13 mouse cellular contexts compared by ENCODE assay signal in the genomic region with DNA sequence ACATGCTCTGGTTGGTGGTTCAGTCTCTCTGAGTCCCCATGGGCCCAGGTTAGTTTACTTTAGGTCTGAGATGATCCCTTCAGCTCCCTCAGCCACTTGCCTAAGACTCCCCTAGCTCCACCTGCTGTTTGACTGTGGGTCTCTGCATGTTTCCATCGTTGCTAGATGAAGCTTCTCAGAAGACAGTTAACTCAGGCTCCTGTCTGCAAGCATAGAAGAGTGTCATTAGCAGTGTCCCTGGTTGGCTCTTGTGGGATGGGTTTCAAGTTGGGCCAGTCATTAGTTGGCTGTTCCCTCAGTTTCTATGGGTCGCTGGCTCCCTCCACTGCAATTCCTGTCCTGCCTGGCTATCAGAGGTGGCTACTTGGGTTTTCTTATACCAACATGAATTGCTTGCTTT. TPM values are rescaled to one million over a fixed set of nuclear protein-coding genes. Genes with fewer than 3 reads are reported as not detected.
A peak's percentile ranks its signal among the peaks of the same experiment; 100 is the strongest.
DNase-seq lines count a peak whose midpoint lies in the region; ATAC-seq and TF ChIP-seq lines count a peak whose summit lies in the region.
"Had no signal": no experiment of that assay in that cellular context is flagged by ENCODE, and none has a peak within 500 bp of the region (broad histone marks: within the 10 kb centered on the region; RNA-seq: fewer than 3 reads in every experiment).

No protein-coding gene starts in this region.

- H3K9me3 ChIP-seq in heart, postnatal 0 days (replicated peaks; ENCODE audit: control insufficient read depth, low read length): no peaks in the 10 kb centered on the region
- no peaks in the 10 kb centered on the region for H3K9me3 ChIP-seq in heart, embryonic 10.5 days
- no peaks in the 10 kb centered on the region for H3K9me3 ChIP-seq in midbrain, postnatal 0 days (ENCODE audit: low read length)
- H3K9me3 ChIP-seq in midbrain, embryonic 15.5 days: no peaks in the 10 kb centered on the region
- no peaks in the 10 kb centered on the region for H3K9me3 ChIP-seq in stomach, postnatal 0 days (ENCODE audit: control insufficient read depth, low read length)
- H3K9me3 ChIP-seq: lung, embryonic 15.5 days; neural tube, embryonic 12.5 days had no signal

- intact Hi-C loops in left cerebral cortex, postnatal 25 days (cut with DNase I): no loop called here

- no peak for DNase-seq in heart, postnatal 0 days (ENCODE audit: low spot score)
- no peak for DNase-seq in heart, embryonic 10.5 days (ENCODE audit: low spot score)
- no peak for DNase-seq in midbrain, postnatal 0 days (ENCODE audit: low spot score)
- peak; percentile 49 for DNase-seq in ZHBTc4 (ENCODE audit: low read depth, low spot score)
- DNase-seq in stomach, postnatal 0 days (ENCODE audit: low spot score): no peak
- no peak for DNase-seq in heart, adult 9 months (ENCODE audit: low spot score in 2 of 2)
- no peak for DNase-seq in left cerebral cortex, postnatal 25 days (ENCODE audit: low spot score in 2 of 2)
- DNase-seq: adrenal gland, postnatal 14 days; kidney, adult 18-20 months; retina, postnatal 1 day had no signal

- peaks cover 14% of the 10 kb centered on the region for H3K36me3 ChIP-seq in heart, postnatal 0 days (replicated peaks; ENCODE audit: control insufficient read depth, insufficient read depth, low read length)
- peaks cover 42% of the 10 kb centered on the region for H3K36me3 ChIP-seq in heart, embryonic 10.5 days
- peaks cover 16% of the 10 kb centered on the region for H3K36me3 ChIP-seq in midbrain, postnatal 0 days (ENCODE audit: insufficient read depth, low read length)
- peaks cover 4% of the 10 kb centered on the region for H3K36me3 ChIP-seq in midbrain, embryonic 15.5 days (replicated peaks)
- H3K36me3 ChIP-seq in stomach, postnatal 0 days (ENCODE audit: control insufficient read depth, insufficient read depth, low read length): no peaks in the 10 kb centered on the region; the same call in 1 of the 2 replicates

- no peak overlapping the region for H3K4me2 ChIP-seq in heart, postnatal 0 days (ENCODE audit: low read depth, low read length)
- no peak overlapping the region for H3K4me2 ChIP-seq in midbrain, postnatal 0 days (ENCODE audit: low read depth, low read length, poor library complexity, severe bottlenecking)
- H3K4me2 ChIP-seq in midbrain, embryonic 15.5 days: no peak overlapping the region
- no peak overlapping the region for H3K4me2 ChIP-seq in stomach, postnatal 0 days (replicated peaks; ENCODE audit: low read depth)
- H3K4me2 ChIP-seq: lung, embryonic 15.5 days; neural tube, embryonic 12.5 days had no signal

- no peak for ATAC-seq in heart, postnatal 0 days (ENCODE audit: insufficient read depth, low read depth)
- ATAC-seq in midbrain, postnatal 0 days (ENCODE audit: low FRiP score): no peak
- ATAC-seq in midbrain, embryonic 15.5 days (replicated peaks): no peak
- no peak for ATAC-seq in stomach, postnatal 0 days (ENCODE audit: low FRiP score, low TSS enrichment)

- 0 out of 2 replicates have a peak, but pooled peaks have one; percentile 6 for TF ChIP-seq CTCF in heart, postnatal 0 days (IDR thresholded peaks at IDR 0.05; ENCODE audit: low read depth)
- TF ChIP-seq CTCF in midbrain, postnatal 0 days (IDR thresholded peaks at IDR 0.05): peak; percentile 35
- peak; percentile 36 for TF ChIP-seq CTCF in stomach, postnatal 0 days (IDR thresholded peaks at IDR 0.05; ENCODE audit: low read depth)

- no peaks in the 10 kb centered on the region for H3K27me3 ChIP-seq in heart, postnatal 0 days (ENCODE audit: control insufficient read depth, insufficient read depth, low read length)
- H3K27me3 ChIP-seq in heart, embryonic 10.5 days (ENCODE audit: insufficient read depth, poor library complexity, severe bottlenecking): no peaks in the 10 kb centered on the region
- H3K27me3 ChIP-seq in midbrain, postnatal 0 days (ENCODE audit: insufficient read depth, low read length): no peaks in the 10 kb centered on the region
- H3K27me3 ChIP-seq in midbrain, embryonic 15.5 days (replicated peaks): no peaks in the 10 kb centered on the region
- no peaks in the 10 kb centered on the region for H3K27me3 ChIP-seq in stomach, postnatal 0 days (ENCODE audit: control insufficient read depth, insufficient read depth, low read length)
- H3K27me3 ChIP-seq: lung, embryonic 15.5 days; neural tube, embryonic 12.5 days had no signal

- no peak for TF ChIP-seq EP300 in heart, postnatal 0 days (IDR thresholded peaks at IDR 0.05; ENCODE audit: low read depth)
- no peak for TF ChIP-seq EP300 in stomach, postnatal 0 days (optimal IDR thresholded peaks at IDR 0.05)

- peaks cover 9% of the 10 kb centered on the region for H3K4me1 ChIP-seq in heart, postnatal 0 days (ENCODE audit: control insufficient read depth, insufficient read depth)
- H3K4me1 ChIP-seq in heart, embryonic 10.5 days: no peaks in the 10 kb centered on the region
- peaks cover 4% of the 10 kb centered on the region; the same call in 1 of the 2 replicates for H3K4me1 ChIP-seq in midbrain, postnatal 0 days (ENCODE audit: insufficient read depth, low read length)
- peaks cover 13% of the 10 kb centered on the region for H3K4me1 ChIP-seq in midbrain, embryonic 15.5 days
- no peaks in the 10 kb centered on the region for H3K4me1 ChIP-seq in stomach, postnatal 0 days (replicated peaks; ENCODE audit: control insufficient read depth, insufficient read depth)

- WGBS in heart, postnatal 0 days: 51% methylated on average over 2 of the region's 2 CpGs
- WGBS in heart, embryonic 10.5 days: 54% methylated on average over 2 of the region's 2 CpGs
- WGBS in midbrain, postnatal 0 days: 40% methylated on average over 2 of the region's 2 CpGs
- WGBS in midbrain, embryonic 15.5 days: 52% methylated on average over 2 of the region's 2 CpGs
- WGBS in stomach, postnatal 0 days: 42% methylated on average over 2 of the region's 2 CpGs

- H3K27ac ChIP-seq in heart, postnatal 0 days (ENCODE audit: low read depth): no peak overlapping the region
- H3K27ac ChIP-seq in heart, embryonic 10.5 days: no peak overlapping the region
- H3K27ac ChIP-seq in midbrain, postnatal 0 days (ENCODE audit: low read depth, low read length): no peak overlapping the region
- no peak overlapping the region for H3K27ac ChIP-seq in midbrain, embryonic 15.5 days
- H3K27ac ChIP-seq in stomach, postnatal 0 days (replicated peaks): no peak overlapping the region
- H3K27ac ChIP-seq: lung, embryonic 15.5 days; neural tube, embryonic 12.5 days had no signal

- H3K9ac ChIP-seq in heart, postnatal 0 days (replicated peaks; ENCODE audit: low read depth, low read length): no peak overlapping the region
- H3K9ac ChIP-seq in midbrain, postnatal 0 days (replicated peaks; ENCODE audit: low read length, poor library complexity, severe bottlenecking): no peak overlapping the region
- H3K9ac ChIP-seq in midbrain, embryonic 15.5 days: no peak overlapping the region
- H3K9ac ChIP-seq in stomach, postnatal 0 days (ENCODE audit: low read length): no peak overlapping the region
- H3K9ac ChIP-seq: lung, embryonic 15.5 days; neural tube, embryonic 12.5 days had no signal

- H3K4me3 ChIP-seq in heart, postnatal 0 days (ENCODE audit: low read depth, low read length): no peak overlapping the region
- H3K4me3 ChIP-seq in heart, embryonic 10.5 days: no peak overlapping the region
- no peak overlapping the region for H3K4me3 ChIP-seq in midbrain, postnatal 0 days (ENCODE audit: low read depth, low read length)
- no peak overlapping the region for H3K4me3 ChIP-seq in midbrain, embryonic 15.5 days
- no peak overlapping the region for H3K4me3 ChIP-seq in stomach, postnatal 0 days (ENCODE audit: low read depth, low read length)
- H3K4me3 ChIP-seq: lung, embryonic 15.5 days; neural tube, embryonic 12.5 days had no signal

RNA-seq across cellular contexts. Expression of gene Ran, which starts 5.2 kb away (rescaled TPM):
- 128 and 989 TPM in 2 replicates for total RNA-seq in heart, postnatal 0 days (2014; rRNA removed; ENCODE audit: low replicate concordance)
- polyA plus RNA-seq in heart, postnatal 0 days (2015; fragmentation: Nextera tagmentation; extraction: Ambion mirVana): 188 and 196 TPM in 2 replicates
- 581 and 755 TPM in 2 replicates for polyA plus RNA-seq in heart, embryonic 10.5 days (2016; fragmentation: Nextera tagmentation; extraction: Ambion mirVana)
- total RNA-seq in midbrain, postnatal 0 days (2014; rRNA removed): 183 and 191 TPM in 2 replicates
- polyA plus RNA-seq in midbrain, postnatal 0 days (2015; fragmentation: Nextera tagmentation; extraction: Ambion mirVana): 287 and 295 TPM in 2 replicates
- 342 and 346 TPM in 2 replicates for polyA plus RNA-seq in midbrain, embryonic 15.5 days (2015; fragmentation: Nextera tagmentation; extraction: Ambion mirVana)
- polyA plus RNA-seq in stomach, postnatal 0 days (2015; fragmentation: Nextera tagmentation; extraction: Ambion mirVana): 226 and 257 TPM in 2 replicates
- 100 to 1,000 TPM; 150 to 162 TPM for total RNA-seq in left cerebral cortex, postnatal 25 days (2021)

RNA-seq across cellular contexts. Expression of gene Stx2, which starts 16.7 kb away (rescaled TPM):
- 19.8 and 36.8 TPM in 2 replicates for total RNA-seq in heart, postnatal 0 days (2014; rRNA removed; ENCODE audit: low replicate concordance)
- 14.6 and 16.3 TPM in 2 replicates for polyA plus RNA-seq in heart, postnatal 0 days (2015; fragmentation: Nextera tagmentation; extraction: Ambion mirVana)
- polyA plus RNA-seq in heart, embryonic 10.5 days (2016; fragmentation: Nextera tagmentation; extraction: Ambion mirVana): 19.8 and 23.9 TPM in 2 replicates
- total RNA-seq in midbrain, postnatal 0 days (2014; rRNA removed): 15.5 and 15.9 TPM in 2 replicates
- polyA plus RNA-seq in midbrain, postnatal 0 days (2015; fragmentation: Nextera tagmentation; extraction: Ambion mirVana): 11.9 and 12.0 TPM in 2 replicates
- 15.4 and 15.6 TPM in 2 replicates for polyA plus RNA-seq in midbrain, embryonic 15.5 days (2015; fragmentation: Nextera tagmentation; extraction: Ambion mirVana)
- 10.4 and 10.9 TPM in 2 replicates for polyA plus RNA-seq in stomach, postnatal 0 days (2015; fragmentation: Nextera tagmentation; extraction: Ambion mirVana)
- total RNA-seq in left cerebral cortex, postnatal 25 days (2021): 10 to 100 TPM; 17.7 to 27.1 TPM
